Comparison of ENCODE assay signal across 8 mouse cellular contexts in genomic region chr10:68013137-68013536, GRCm38 (mm10). TPM values are rescaled to one million over a fixed set of nuclear protein-coding genes. Genes with fewer than 3 reads are reported as not detected.
DNase-seq lines count a peak whose midpoint lies in the region; TF ChIP-seq lines count a peak whose summit lies in the region.

No protein-coding gene starts in this region.

- no peaks in the 10 kb centered on the region for H3K27me3 ChIP-seq in limb, embryonic 10.5 days (ENCODE audit: low read depth, poor library complexity, severe bottlenecking)

- 85% methylated on average over 2 of the region's 2 CpGs for WGBS in limb, embryonic 10.5 days

- no peaks in the 10 kb centered on the region for H3K9me3 ChIP-seq in limb, embryonic 10.5 days (replicated peaks)

- no peak overlapping the region for H3K4me3 ChIP-seq in gastrocnemius, adult 2 months
- no peak overlapping the region for H3K4me3 ChIP-seq in limb, embryonic 10.5 days

- TF ChIP-seq CTCF in gastrocnemius, adult 2 months (IDR thresholded peaks at IDR 0.05): peak; percentile 70

- peak; percentile 34 for DNase-seq in gastrocnemius, adult 2 months
- DNase-seq in gastrocnemius, adult 8-10 months (ENCODE audit: low spot score in 2 of 2): no peak
- peak; percentile 39 for DNase-seq in 416B (ENCODE audit: low read depth)
- peak; percentile 59 for DNase-seq in WW6 (ENCODE audit: low read depth, low spot score)
- DNase-seq in limb, embryonic 10.5 days (ENCODE audit: low spot score): peak; percentile 57
- peak; percentile 58 for DNase-seq in retina, postnatal 1 day
- no peak for DNase-seq in layer of hippocampus, adult 18-20 months (ENCODE audit: low spot score in 2 of 2)
- DNase-seq in cerebellum, adult 11-12 months: no peak

- H3K36me3 ChIP-seq in limb, embryonic 10.5 days: peaks cover 28% of the 10 kb centered on the region

- intact Hi-C loops in gastrocnemius, adult 2 months (cut with DNase I): no loop called here

- no peaks in the 10 kb centered on the region for H3K4me1 ChIP-seq in limb, embryonic 10.5 days

- H3K27ac ChIP-seq in gastrocnemius, adult 2 months: no peak overlapping the region
- no peak overlapping the region for H3K27ac ChIP-seq in limb, embryonic 10.5 days

RNA-seq across cellular contexts. Expression of gene Rtkn2, which starts 33.8 kb away (rescaled TPM):
- under 1 TPM; 0.11 to 0.31 TPM for total RNA-seq in gastrocnemius, adult 2 months (2021)
- total RNA-seq in gastrocnemius, adult 8-10 months (2022): under 1 TPM; 0.46 to 0.75 (median 0.57) TPM
- polyA plus RNA-seq in limb, embryonic 10.5 days (2016; fragmentation: Nextera tagmentation; extraction: Ambion mirVana): 9.3 and 11.8 TPM in 2 replicates
- 1 to 10 TPM; 5.2 to 6.4 TPM for total RNA-seq in layer of hippocampus, adult 18-20 months (2021)

Comparison
In these comparisons a context has a peak if more than half of its experiments do, and no peak if none do; other contexts are left out.
1. DNase-seq: peak in gastrocnemius, adult 2 months (single experiment), 416B (single experiment), WW6 (single experiment), limb, embryonic 10.5 days (single experiment) and retina, postnatal 1 day (single experiment); none in gastrocnemius, adult 8-10 months (0 of 2), layer of hippocampus, adult 18-20 months (0 of 2) and cerebellum, adult 11-12 months (single experiment).